ENCODE assay signal across 8 mouse cellular contexts in genomic region chr11:101119761-101120544, GRCm38 (mm10). TPM values are rescaled to one million over a fixed set of nuclear protein-coding genes. Genes with fewer than 3 reads are reported as not detected.
A peak's percentile ranks its signal among the peaks of the same experiment; 100 is the strongest.
DNase-seq lines count a peak whose midpoint lies in the region; ATAC-seq and TF ChIP-seq lines count a peak whose summit lies in the region.

Gene Retreg3, minus strand, starts transcription at chr11:101119893.
Gene Tubg1, plus strand, starts transcription at chr11:101119938.

- peak within 1 kb of the TSS; percentile 92 for H3K27ac ChIP-seq in bone marrow, adult 2 months (ENCODE audit: control insufficient read depth, insufficient read depth, low read depth, low read length, poor library complexity)
- peak within 1 kb of the TSS; percentile 93 for H3K27ac ChIP-seq in embryonic facial prominence, embryonic 15.5 days (replicated peaks)
- H3K27ac ChIP-seq in limb, embryonic 14.5 days (replicated peaks; ENCODE audit: low read depth, low read length): peak within 1 kb of the TSS; percentile 88
- H3K27ac ChIP-seq in midbrain, postnatal 0 days (ENCODE audit: low read depth, low read length): peak within 1 kb of the TSS; percentile 91

- H3K9me3 ChIP-seq in embryonic facial prominence, embryonic 15.5 days (replicated peaks): no peaks in the 10 kb centered on the region
- H3K9me3 ChIP-seq in limb, embryonic 14.5 days (ENCODE audit: control insufficient read depth, low read length): no peaks in the 10 kb centered on the region
- H3K9me3 ChIP-seq in midbrain, postnatal 0 days (ENCODE audit: low read length): no peaks in the 10 kb centered on the region

- TF ChIP-seq CTCF in bone marrow, adult 2 months (IDR thresholded peaks at IDR 0.05; ENCODE audit: control insufficient read depth, insufficient read depth, low read length): no peak; the same call in 1 of the 2 replicates
- TF ChIP-seq CTCF in midbrain, postnatal 0 days (IDR thresholded peaks at IDR 0.05): 0 out of 2 replicates have a peak, but pooled peaks have one; percentile 1

- peak within 1 kb of the TSS; percentile 96 for H3K9ac ChIP-seq in embryonic facial prominence, embryonic 15.5 days
- peak within 1 kb of the TSS; percentile 83 for H3K9ac ChIP-seq in limb, embryonic 14.5 days (ENCODE audit: low read depth, low read length, severe bottlenecking)
- H3K9ac ChIP-seq in midbrain, postnatal 0 days (replicated peaks; ENCODE audit: low read length, poor library complexity, severe bottlenecking): peak within 1 kb of the TSS; percentile 85

- H3K36me3 ChIP-seq in embryonic facial prominence, embryonic 15.5 days: peaks cover 27% of the 10 kb centered on the region
- H3K36me3 ChIP-seq in limb, embryonic 14.5 days (ENCODE audit: control insufficient read depth, insufficient read depth, low read length): peaks cover 23% of the 10 kb centered on the region
- peaks cover 7% of the 10 kb centered on the region; the same call in 1 of the 2 replicates for H3K36me3 ChIP-seq in midbrain, postnatal 0 days (ENCODE audit: insufficient read depth, low read length)

- under 1% methylated on average over 61 of the region's 61 CpGs for WGBS in bone marrow, adult 2 months
- whole genome bisulfite sequencing in embryonic facial prominence, embryonic 15.5 days: under 1% methylated on average over 61 of the region's 61 CpGs
- under 1% methylated on average over 57 of the region's 61 CpGs for WGBS in limb, embryonic 14.5 days
- under 1% methylated on average over 61 of the region's 61 CpGs for WGBS in midbrain, postnatal 0 days

- peak within 1 kb of the TSS; percentile 82 for H3K4me2 ChIP-seq in embryonic facial prominence, embryonic 15.5 days (replicated peaks)
- H3K4me2 ChIP-seq in limb, embryonic 14.5 days (replicated peaks; ENCODE audit: low read depth, low read length, severe bottlenecking): peak within 1 kb of the TSS; percentile 88
- peak within 1 kb of the TSS; percentile 91 for H3K4me2 ChIP-seq in midbrain, postnatal 0 days (ENCODE audit: low read depth, low read length, poor library complexity, severe bottlenecking)

- peaks cover 1% of the 10 kb centered on the region; the same call in 1 of the 2 replicates for H3K4me1 ChIP-seq in bone marrow, adult 2 months (ENCODE audit: control insufficient read depth, insufficient read depth, low read length)
- H3K4me1 ChIP-seq in embryonic facial prominence, embryonic 15.5 days: peaks cover 36% of the 10 kb centered on the region
- peaks cover 18% of the 10 kb centered on the region for H3K4me1 ChIP-seq in limb, embryonic 14.5 days (ENCODE audit: control insufficient read depth, insufficient read depth, low read length)
- peaks cover 15% of the 10 kb centered on the region; the same call in 1 of the 2 replicates for H3K4me1 ChIP-seq in midbrain, postnatal 0 days (ENCODE audit: insufficient read depth, low read length)

- TF ChIP-seq POLR2A in bone marrow, adult 2 months (IDR thresholded peaks at IDR 0.05; ENCODE audit: borderline replicate concordance, control insufficient read depth, low read depth, low read length): peak; percentile 87
- TF ChIP-seq POLR2A in limb, embryonic 14.5 days (IDR thresholded peaks at IDR 0.05; ENCODE audit: borderline replicate concordance, extremely low read depth, insufficient read depth, insufficient read length): peak; percentile 97; the same call in 1 of the 2 replicates

- peak within 1 kb of the TSS; percentile 86 for H3K4me3 ChIP-seq in bone marrow, adult 2 months (replicated peaks; ENCODE audit: control insufficient read depth, low read depth, low read length)
- H3K4me3 ChIP-seq in embryonic facial prominence, embryonic 15.5 days (replicated peaks): peak within 1 kb of the TSS; percentile 99
- peak within 1 kb of the TSS; percentile 91 for H3K4me3 ChIP-seq in limb, embryonic 14.5 days (replicated peaks; ENCODE audit: low read length)
- peak within 1 kb of the TSS; percentile 75 for H3K4me3 ChIP-seq in midbrain, postnatal 0 days (ENCODE audit: low read depth, low read length)

- H3K27me3 ChIP-seq in embryonic facial prominence, embryonic 15.5 days: no peaks in the 10 kb centered on the region
- H3K27me3 ChIP-seq in limb, embryonic 14.5 days (ENCODE audit: control insufficient read depth, insufficient read depth, low read length): no peaks in the 10 kb centered on the region
- no peaks in the 10 kb centered on the region for H3K27me3 ChIP-seq in midbrain, postnatal 0 days (ENCODE audit: insufficient read depth, low read length)

- peak; percentile 94 for ATAC-seq in embryonic facial prominence, embryonic 15.5 days (ENCODE audit: insufficient number of reproducible peaks, low FRiP score, low TSS enrichment, low read depth)
- peak; percentile 96 for ATAC-seq in limb, embryonic 14.5 days (ENCODE audit: low FRiP score, low read depth)
- peak; percentile 96 for ATAC-seq in midbrain, postnatal 0 days (ENCODE audit: low FRiP score)

- peak; percentile 99 for DNase-seq in 416B (ENCODE audit: low read depth)
- DNase-seq in heart, adult 8-10 months (ENCODE audit: low spot score): peak; percentile 98
- peak; percentile 99 for DNase-seq in kidney, adult 9 months
- DNase-seq in limb, embryonic 14.5 days (ENCODE audit: low spot score): peak; percentile 99
- DNase-seq in midbrain, postnatal 0 days (ENCODE audit: low spot score): peak; percentile 100
- DNase-seq in spleen, postnatal 14 days (ENCODE audit: low spot score in 2 of 2): peak; percentile 98 to 99

RNA-seq across cellular contexts. Expression of gene Retreg3, which starts in this region (rescaled TPM):
- 34.4 and 49.4 TPM in 2 replicates for polyA plus RNA-seq in bone marrow, adult 2 months (2011; ENCODE audit: insufficient read depth, insufficient read length, low replicate concordance, missing spikeins)
- 25.3 and 26.7 TPM in 2 replicates for polyA plus RNA-seq in embryonic facial prominence, embryonic 15.5 days (2015; fragmentation: Nextera tagmentation; extraction: Ambion mirVana)
- 10 to 100 TPM; 26.5 to 31.2 (median 29.0) TPM for total RNA-seq in heart, adult 8-10 months (2022)
- 53.6 and 65.4 TPM in 2 replicates for polyA plus RNA-seq in limb, embryonic 14.5 days (2012; rRNA removed)
- polyA plus RNA-seq in limb, embryonic 14.5 days (2014; fragmentation: Nextera tagmentation; extraction: Ambion mirVana): 11.3 and 12.7 TPM in 2 replicates
- 54.9 and 61.7 TPM in 2 replicates for total RNA-seq in midbrain, postnatal 0 days (2014; rRNA removed)
- 24.8 and 26.0 TPM in 2 replicates for polyA plus RNA-seq in midbrain, postnatal 0 days (2015; fragmentation: Nextera tagmentation; extraction: Ambion mirVana)

RNA-seq across cellular contexts. Expression of gene Tubg1, which starts in this region (rescaled TPM):
- 12.3 and 16.4 TPM in 2 replicates for polyA plus RNA-seq in bone marrow, adult 2 months (2011; ENCODE audit: insufficient read depth, insufficient read length, low replicate concordance, missing spikeins)
- 69.7 and 73.4 TPM in 2 replicates for polyA plus RNA-seq in embryonic facial prominence, embryonic 15.5 days (2015; fragmentation: Nextera tagmentation; extraction: Ambion mirVana)
- 10 to 100 TPM; 23.2 to 27.3 (median 25.4) TPM for total RNA-seq in heart, adult 8-10 months (2022)
- 32.4 and 36.8 TPM in 2 replicates for polyA plus RNA-seq in limb, embryonic 14.5 days (2012; rRNA removed)
- polyA plus RNA-seq in limb, embryonic 14.5 days (2014; fragmentation: Nextera tagmentation; extraction: Ambion mirVana): 52.5 and 52.7 TPM in 2 replicates
- 40.5 and 52.6 TPM in 2 replicates for total RNA-seq in midbrain, postnatal 0 days (2014; rRNA removed)
- polyA plus RNA-seq in midbrain, postnatal 0 days (2015; fragmentation: Nextera tagmentation; extraction: Ambion mirVana): 64.4 and 64.6 TPM in 2 replicates

Comparison
In these comparisons a context has a peak if more than half of its experiments do, and no peak if none do; other contexts are left out.
1. Peak in every context shown above with its lines: DNase-seq, ATAC-seq, H3K4me3 ChIP-seq and H3K27ac ChIP-seq.